Mouse (Mus musculus) cerebellum, postnatal 14 days (tissue): Measurements from ENCODE around the gene Ubqln4.
"Not testable (repeated sequence)": the region's sequence is repeated elsewhere in the genome, so short reads cannot be mapped to it uniquely, and the experiment has no call there.

Experiments
- DNase-seq, 2 experiments: peaks; one replicate each; pipeline ENCODE4 v3.0.0; 2021; ENCODE audit warnings: mixed read lengths in 2 of 2

Gene Ubqln4

GRCm38 (mm10) chr3:88568615-88569014, 15.1 kb downstream of the Ubqln4 start:
- DNase-seq: no peak

DNA sequence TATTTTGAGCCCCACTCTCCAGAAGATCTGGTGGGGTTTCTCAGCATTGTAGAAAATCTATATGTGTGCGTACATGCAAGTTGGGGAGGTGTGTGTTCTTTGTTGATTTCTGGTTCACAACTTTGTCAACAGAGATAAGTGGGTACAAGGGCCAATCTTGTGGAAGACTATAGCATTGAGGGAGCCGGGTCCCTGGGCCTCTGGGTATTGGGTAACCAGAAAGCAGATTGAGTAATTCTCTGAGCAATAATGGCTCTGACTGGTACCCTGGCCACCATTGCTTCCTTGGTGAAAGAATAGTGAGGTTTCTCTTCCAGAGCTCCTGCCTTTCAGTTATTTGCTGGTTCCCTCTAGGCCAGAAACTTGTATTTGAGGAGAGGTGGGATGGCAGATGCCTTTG, 15.5 kb downstream of the Ubqln4 start:
- DNase-seq: no peak

DNA sequence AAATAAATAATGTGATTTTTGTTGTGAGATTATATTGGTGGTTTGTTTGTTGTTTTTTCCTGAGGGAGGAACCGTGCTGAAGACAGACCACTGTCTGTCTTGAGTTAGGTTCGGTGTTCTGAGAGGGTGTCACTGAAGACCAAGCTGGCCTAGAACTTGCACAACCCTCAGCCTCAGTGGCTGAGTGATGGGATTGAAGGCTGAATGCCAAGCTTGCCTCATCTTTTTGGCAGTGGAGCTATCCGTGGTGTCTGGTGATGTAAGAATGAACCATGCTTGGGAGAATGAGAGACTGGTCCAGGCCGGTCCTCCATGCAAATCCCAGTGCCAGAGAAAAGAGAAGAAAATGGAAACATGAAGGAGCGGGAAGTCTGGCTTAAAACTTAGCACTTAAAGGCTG, 16.1 kb downstream of the Ubqln4 start:
- no peak for DNase-seq

GRCm38 (mm10) chr3:88570341-88570740, 16.8 kb downstream of the Ubqln4 start:
- DNase-seq: no peak

DNA sequence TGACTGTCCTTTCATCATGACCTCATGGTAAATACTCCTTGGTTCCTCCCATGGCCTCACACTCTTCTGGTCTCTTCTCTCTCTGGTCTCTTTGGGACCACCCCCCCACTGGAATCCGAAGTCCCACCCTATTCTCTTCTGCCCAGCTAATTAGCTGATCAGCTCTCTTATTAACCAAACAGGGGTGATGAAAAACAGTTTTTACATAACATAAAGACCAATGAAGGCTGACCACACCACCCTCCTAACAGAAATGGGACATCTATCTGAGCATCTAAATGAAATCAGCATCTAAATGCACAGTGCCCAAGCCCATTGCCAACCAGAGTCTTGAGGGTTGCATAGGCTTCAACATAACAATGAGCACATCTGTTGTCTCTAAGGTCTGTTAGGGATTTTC, 18.3 kb downstream of the Ubqln4 start:
- no peak for DNase-seq

DNA sequence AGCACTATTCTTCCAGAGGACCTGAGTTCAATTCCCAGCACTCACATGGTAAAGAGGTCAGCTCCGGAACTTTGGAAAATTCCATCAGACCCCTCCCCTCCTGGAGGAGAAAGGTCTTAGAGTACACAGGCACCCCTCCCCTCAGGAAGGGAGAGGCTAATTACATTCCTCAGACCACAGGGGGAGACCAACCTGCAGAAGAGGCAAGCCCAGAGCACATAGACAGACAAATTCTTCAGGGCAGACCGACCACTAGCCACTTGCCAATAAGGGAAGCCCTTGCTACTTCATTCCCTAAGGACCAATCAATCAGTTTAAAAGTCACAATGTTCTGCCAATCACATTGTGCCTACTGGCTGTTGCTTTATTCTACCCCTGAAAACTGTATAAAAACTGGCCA, 19.3 kb downstream of the Ubqln4 start:
- DNase-seq: no peak

DNA sequence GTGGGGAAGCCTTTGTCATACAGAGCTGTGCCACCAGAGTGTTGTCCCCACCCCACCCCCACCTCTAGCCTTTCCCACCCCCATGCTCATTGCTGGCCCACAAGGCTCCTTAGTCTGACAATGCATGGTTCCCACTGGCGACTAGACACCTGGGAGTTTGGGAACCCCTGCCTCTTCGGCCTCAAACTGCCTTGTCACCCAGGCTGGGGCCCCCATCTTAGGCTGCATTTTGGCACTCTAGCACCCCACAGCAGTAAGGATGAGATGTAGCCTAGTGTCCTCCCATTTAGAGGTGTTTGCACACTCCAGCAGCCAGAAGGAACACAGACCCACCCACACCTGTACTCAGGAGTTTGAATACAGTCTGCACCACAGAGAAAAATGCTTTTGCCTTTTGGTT, 20.3 kb downstream of the Ubqln4 start:
- no peak for DNase-seq

DNA sequence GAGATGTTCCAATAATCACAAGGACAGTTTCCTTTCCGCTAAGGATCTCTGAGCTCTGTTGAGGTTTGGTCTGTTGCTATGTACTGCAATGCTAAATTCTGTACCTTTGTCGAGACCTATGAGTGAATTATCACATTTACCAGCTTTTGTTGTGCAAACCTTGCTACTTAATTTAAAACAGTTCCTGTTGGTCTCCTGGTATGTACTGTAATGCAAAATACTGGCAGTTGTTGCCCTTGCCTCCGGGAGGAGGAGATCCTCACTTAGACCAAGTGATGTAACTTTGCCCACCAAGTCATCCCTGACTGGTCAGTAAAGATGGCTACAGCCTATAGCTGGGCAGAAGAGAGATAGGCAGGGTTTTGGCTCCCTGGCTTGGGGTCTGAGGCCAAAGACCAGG, 22.0 kb downstream of the Ubqln4 start, which contains the start of gene Ssr2:
Ssr2 (plus strand) TSS at position 337 of the 400 bp plus-strand sequence.
- no peak for DNase-seq

- DNase-seq: not testable (repeated sequence)
Observed at GRCm38 (mm10) chr3:88577846-88578245, 24.3 kb downstream of the Ubqln4 start.

- no peak for DNase-seq
Observed at GRCm38 (mm10) chr3:88578498-88579424, 25.2 kb downstream of the Ubqln4 start.

GRCm38 (mm10) chr3:88579454-88580117, 26.0 kb downstream of the Ubqln4 start:
- peak; percentile 85 to 86 for DNase-seq

DNA sequence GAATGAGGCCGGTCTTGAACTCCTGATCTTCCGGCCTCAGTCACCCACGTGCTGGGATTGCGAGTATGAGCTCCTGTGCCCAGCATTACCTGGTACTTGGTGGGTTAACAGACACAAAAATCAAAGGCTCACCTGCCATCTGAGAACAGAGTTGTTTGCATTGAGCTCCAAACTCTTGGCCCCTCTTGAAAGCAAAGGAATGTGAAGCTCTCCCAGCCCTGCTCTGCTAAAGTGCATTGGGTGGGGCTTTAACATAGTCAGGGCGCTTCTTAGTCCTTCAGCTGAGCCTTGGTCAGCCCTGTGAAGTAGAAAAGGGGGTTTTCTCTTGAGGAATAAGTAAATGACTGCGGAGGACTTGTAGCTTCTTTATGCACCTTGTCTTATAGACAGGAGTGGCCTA, 32.2 kb downstream of the Ubqln4 start:
- no peak for DNase-seq

GRCm38 (mm10) chr3:88586640-88587039, 33.1 kb downstream of the Ubqln4 start:
- DNase-seq: no peak

DNA sequence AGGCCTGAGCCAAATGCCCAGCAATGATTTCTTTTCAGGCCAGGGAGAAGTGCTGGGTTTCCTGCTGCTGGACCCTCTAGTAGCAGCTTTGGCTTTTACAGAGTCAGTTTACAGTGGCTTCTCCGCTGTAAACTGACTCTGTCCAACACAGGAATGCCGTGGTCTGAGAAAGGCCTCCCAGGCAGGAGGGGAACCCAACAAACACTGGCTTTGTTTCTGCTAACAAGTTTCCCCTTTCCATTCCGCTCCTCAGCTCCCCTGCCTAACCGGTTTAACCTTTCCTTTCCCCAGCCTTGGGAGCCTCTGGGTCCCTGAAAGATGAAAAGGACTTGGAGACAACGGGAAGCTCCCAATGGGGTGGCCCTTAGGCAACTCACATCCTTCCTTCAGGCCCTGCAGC, 36.7 kb downstream of the Ubqln4 start:
- DNase-seq: no peak

- DNase-seq: no peak
Observed at GRCm38 (mm10) chr3:88591044-88591443, 37.5 kb downstream of the Ubqln4 start.

GRCm38 (mm10) chr3:88591950-88592731, 38.6 kb downstream of the Ubqln4 start:
- DNase-seq: peak; percentile 63 to 74

DNA sequence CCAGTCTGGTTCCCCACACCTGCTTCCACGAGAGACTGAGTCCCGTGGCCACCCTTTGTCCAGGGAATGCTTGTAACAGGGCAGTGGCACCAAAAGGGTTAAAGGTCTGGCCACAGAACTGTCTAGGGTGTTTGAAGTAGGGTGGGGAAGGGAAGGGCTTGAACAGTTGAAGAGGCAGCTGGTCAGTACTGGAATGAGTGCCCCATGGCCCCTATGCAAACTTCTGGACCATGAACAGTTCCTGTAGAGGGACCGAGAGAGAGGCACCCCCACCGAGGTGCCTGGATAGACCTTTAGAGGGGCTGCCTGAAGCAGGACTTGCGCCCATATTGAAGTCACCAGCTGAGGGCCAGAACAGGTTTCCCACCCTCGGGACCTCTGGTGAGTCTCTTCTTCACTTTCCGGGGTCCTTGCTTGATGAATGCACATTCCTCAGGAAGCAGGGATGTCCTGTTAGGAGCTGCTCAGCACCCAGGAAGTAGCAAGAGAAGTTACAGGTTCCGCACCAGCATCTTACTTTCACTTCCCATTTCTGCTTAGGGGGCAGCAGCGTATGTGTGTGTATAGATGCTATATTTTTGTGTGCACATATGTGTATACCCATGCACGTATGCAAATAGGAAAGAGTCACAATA, 39.5 kb downstream of the Ubqln4 start:
- no peak for DNase-seq

GRCm38 (mm10) chr3:88593893-88594580, 40.5 kb downstream of the Ubqln4 start:
- no peak for DNase-seq

DNA sequence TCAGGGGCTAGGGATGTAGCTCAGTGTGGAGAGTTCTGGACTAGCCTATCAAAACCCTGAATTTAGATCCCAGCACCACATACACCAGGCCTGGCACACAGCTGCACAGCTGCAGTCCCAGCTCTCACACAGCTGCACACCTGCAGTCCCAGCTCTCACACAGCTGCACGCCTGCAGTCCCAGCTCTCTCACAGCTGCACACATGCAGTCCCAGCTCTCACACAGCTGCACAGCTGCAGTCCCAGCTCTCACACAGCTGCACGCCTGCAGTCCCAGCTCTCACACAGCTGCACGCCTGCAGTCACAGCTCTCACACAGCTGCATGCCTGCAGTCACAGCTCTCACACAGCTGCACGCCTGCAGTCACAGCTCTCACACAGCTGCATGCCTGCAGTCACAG, 43.0 kb downstream of the Ubqln4 start:
- DNase-seq: not testable (repeated sequence)

GRCm38 (mm10) chr3:88602466-88602865, 48.9 kb downstream of the Ubqln4 start:
- no peak for DNase-seq

DNA sequence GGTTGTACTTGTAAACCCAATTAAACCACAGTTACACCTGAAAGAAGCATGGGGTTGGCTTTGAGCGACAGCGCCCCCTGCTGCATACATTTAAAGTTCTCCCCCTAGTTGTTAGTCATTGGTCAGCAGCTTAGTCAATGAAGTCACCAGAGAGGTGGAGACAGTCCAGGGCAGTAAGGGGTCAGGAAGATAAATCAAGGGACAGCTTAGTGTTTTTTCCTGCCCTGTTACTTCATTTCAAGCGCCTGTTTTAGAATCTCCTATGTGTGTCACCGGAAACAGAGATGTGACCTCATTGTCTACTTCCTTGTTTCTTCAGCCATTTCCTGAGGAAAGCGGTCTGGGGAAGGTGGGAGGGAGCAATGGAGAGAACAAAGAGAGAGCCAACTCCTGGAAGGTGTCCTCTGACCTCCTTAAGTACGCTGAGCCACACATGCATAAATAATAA, 50.2 kb downstream of the Ubqln4 start:
- peak; percentile 78 to 86 for DNase-seq

DNA sequence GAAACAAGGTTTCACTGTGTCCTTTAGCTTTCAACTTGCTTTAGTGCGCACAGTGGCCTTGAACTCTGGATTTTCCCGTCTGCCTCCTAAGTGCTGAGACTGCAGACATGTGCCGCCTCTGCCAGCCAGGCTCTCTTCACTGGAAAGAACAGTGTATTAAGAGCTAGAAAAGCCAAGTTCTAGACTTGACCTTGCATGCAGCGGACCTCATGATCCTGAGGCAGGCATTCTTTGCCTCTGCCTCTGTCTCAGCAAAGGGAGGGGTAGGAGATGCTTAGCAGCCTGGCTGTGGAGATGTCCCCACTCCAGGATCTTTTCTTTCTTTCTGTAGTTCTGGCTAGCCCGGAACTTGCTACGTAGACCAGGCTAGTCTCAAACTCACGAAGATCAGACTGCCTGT, 51.3 kb downstream of the Ubqln4 start:
- no peak for DNase-seq
